In the genomic region with DNA sequence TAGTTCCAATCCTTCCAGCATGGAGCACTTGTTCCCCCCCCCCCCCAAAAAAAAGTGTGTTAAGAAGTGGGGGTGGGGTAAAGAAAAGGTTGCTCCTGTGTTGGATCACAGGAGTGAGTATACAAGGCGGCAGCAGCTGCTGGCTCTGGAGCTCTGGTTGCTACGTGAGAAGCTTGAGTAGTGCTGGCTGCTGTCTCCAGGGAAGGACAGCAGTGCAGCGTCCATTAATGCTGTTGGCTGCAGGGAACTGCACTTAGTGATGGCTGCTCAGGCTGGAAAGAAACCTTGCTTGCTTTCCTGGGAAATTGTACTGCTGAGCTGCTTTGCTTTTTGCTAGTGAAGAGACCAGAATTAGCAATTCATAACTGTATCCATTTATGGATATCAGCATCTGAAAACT, we compare ENCODE assay signal across 8 mouse cellular contexts. TPM values are rescaled to one million over a fixed set of nuclear protein-coding genes. Genes with fewer than 3 reads are reported as not detected.
A peak's percentile ranks its signal among the peaks of the same experiment; 100 is the strongest.
DNase-seq lines count a peak whose midpoint lies in the region; TF ChIP-seq lines count a peak whose summit lies in the region.

No protein-coding gene starts in this region.

- H3K27me3 ChIP-seq in spleen, adult 2 months (ENCODE audit: control insufficient read depth, insufficient read depth, low read length), result no peaks in the 10 kb centered on the region
- no peaks in the 10 kb centered on the region for H3K27me3 ChIP-seq in small intestine, adult 2 months (ENCODE audit: control insufficient read depth, insufficient read depth, low read length)

- 0 out of 2 replicates have a peak overlapping the region, but pooled peaks have one; percentile 1 for H3K4me3 ChIP-seq in spleen, adult 2 months (ENCODE audit: extremely low read depth, insufficient read depth, insufficient read length)
- peak overlapping the region; percentile 37 for H3K4me3 ChIP-seq in small intestine, adult 2 months (ENCODE audit: low read depth, low read length)

- 15% methylated on average over 3 of the region's 3 CpGs for WGBS in spleen, adult 2 months
- WGBS in small intestine, adult 2 months, result under 1% methylated on average over 3 of the region's 3 CpGs

- TF ChIP-seq CTCF in spleen, adult 2 months (IDR thresholded peaks at IDR 0.05; ENCODE audit: extremely low read depth, insufficient read depth, insufficient read length, insufficient replicate concordance), result no peak
- TF ChIP-seq CTCF in small intestine, adult 2 months (IDR thresholded peaks at IDR 0.05; ENCODE audit: extremely low read depth, insufficient read length, insufficient replicate concordance, low read depth, low read length), result no peak

- no peak for DNase-seq in spleen, adult 2 months (ENCODE audit: low read depth in 1 of 2, low spot score in 2 of 2)
- no peak for DNase-seq in spleen, postnatal 4 days (ENCODE audit: low spot score in 2 of 2)
- DNase-seq in embryo, embryonic 11 days, result peak; percentile 78
- peak; percentile 37 to 48 for DNase-seq in heart, adult 9 months (ENCODE audit: low spot score in 2 of 2)
- DNase-seq in kidney, postnatal 10 days, result peak; percentile 61
- DNase-seq in lung, postnatal 10 days, result peak; percentile 41
- DNase-seq in frontal cortex, postnatal 25 days (ENCODE audit: low spot score in 2 of 2), result no peak

- no peak for TF ChIP-seq POLR2A in spleen, adult 2 months (IDR thresholded peaks at IDR 0.05; ENCODE audit: low read depth, low read length)
- no peak for TF ChIP-seq POLR2A in small intestine, adult 2 months (IDR thresholded peaks at IDR 0.05; ENCODE audit: low read depth, low read length)

- H3K36me3 ChIP-seq in spleen, adult 2 months (ENCODE audit: control insufficient read depth, insufficient read depth, low read length), result no peaks in the 10 kb centered on the region
- 0 out of 2 replicates have a peak, but pooled peaks cover under 1% of the 10 kb centered on the region for H3K36me3 ChIP-seq in small intestine, adult 2 months (ENCODE audit: control insufficient read depth, insufficient read depth, low read length)

- H3K4me1 ChIP-seq in spleen, adult 2 months (ENCODE audit: control insufficient read depth, insufficient read depth, insufficient read length), result peaks cover 10% of the 10 kb centered on the region
- H3K4me1 ChIP-seq in small intestine, adult 2 months (ENCODE audit: control insufficient read depth, insufficient read depth, insufficient read length, low read length), result peaks cover 4% of the 10 kb centered on the region

- H3K27ac ChIP-seq in spleen, adult 2 months (ENCODE audit: insufficient read depth, low read length), result no peak overlapping the region
- H3K27ac ChIP-seq in small intestine, adult 2 months (ENCODE audit: insufficient read depth, low read depth, low read length), result 0 out of 2 replicates have a peak overlapping the region, but pooled peaks have one; percentile 23

RNA-seq across cellular contexts. Expression of gene Setd5, which starts 2.3 kb away (rescaled TPM):
- 22.4 and 22.5 TPM in 2 replicates for polyA plus RNA-seq in spleen, adult 2 months (2012; rRNA removed)
- 15.3 and 25.4 TPM in 2 replicates for polyA plus RNA-seq in small intestine, adult 2 months (2012; rRNA removed)

RNA-seq across cellular contexts. Expression of gene Thumpd3, which starts 33.5 kb away (rescaled TPM):
- polyA plus RNA-seq in spleen, adult 2 months (2012; rRNA removed), result 4.8 and 5.8 TPM in 2 replicates
- polyA plus RNA-seq in small intestine, adult 2 months (2012; rRNA removed), result 3.9 and 5.4 TPM in 2 replicates

Comparison
In these comparisons a context has a peak if more than half of its experiments do, and no peak if none do; other contexts are left out.
1. DNase-seq: peak in embryo, embryonic 11 days (single experiment), heart, adult 9 months (2 of 2), kidney, postnatal 10 days (single experiment) and lung, postnatal 10 days (single experiment); none in spleen, adult 2 months (0 of 2), spleen, postnatal 4 days (0 of 2) and frontal cortex, postnatal 25 days (0 of 2).